Mouse (Mus musculus): Measurements from ENCODE around the gene Rimbp3. TPM values are rescaled to one million over a fixed set of nuclear protein-coding genes. Genes with fewer than 3 reads are reported as not detected.
"Not testable (repeated sequence)": the region's sequence is repeated elsewhere in the genome, so short reads cannot be mapped to it uniquely, and the experiment has no call there.

Rimbp3 gene
- not detected in 2 replicates for polyA plus RNA-seq (2012)

DNA sequence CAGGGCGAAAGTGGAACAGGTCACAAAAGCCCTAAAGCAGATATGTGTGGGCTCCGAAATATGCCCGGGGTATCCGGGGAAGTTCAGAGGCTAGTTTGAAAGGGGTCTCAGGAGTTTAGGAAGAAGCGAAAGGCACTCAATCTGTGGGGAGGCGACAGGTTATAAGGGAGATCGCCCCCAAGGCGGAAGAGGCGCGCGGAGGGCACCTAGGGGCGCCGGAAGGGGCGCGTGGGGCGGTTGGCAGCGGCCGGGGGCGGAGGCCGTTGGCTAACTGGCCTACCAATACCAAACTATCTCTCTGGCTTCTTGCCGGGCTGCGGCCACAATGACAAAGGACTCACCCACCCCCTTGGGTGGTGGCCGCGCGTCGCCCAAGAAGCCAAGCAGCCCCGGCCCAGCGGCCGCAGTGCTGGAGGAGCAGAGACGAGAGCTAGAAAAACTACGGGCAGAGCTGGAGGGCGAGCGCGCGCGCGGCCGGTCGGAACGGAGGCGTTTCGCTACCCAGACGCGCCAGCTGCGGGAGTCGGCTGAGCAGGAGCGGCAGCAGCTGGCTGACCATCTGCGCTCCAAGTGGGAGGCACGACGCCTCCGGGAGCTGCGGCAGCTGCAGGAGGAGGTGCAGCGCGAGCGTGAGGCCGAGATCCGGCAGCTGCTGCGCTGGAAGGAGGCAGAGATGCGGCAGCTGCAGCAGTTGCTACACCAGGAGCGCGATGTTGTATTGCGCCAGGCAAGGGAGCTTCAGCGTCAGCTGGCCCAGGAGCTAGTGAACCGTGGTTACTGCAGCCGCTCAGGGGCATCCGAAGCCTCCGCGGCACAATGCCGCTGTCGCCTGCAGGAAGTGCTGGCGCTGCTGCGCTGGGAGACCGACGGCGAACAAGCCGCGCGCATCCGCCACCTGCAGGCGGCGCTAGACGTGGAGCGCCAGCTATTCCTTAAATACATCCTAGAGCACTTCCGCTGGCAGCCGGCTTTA, at the start of gene Rimbp3:
TSS of gene Rimbp3 (plus strand) at position 215 of the 973 bp plus-strand sequence.
- no peak for TF ChIP-seq GATA1 (IDR thresholded peaks at IDR 0.05; ENCODE audit: low read length)
- TF ChIP-seq TAL1 (IDR thresholded peaks at IDR 0.05; ENCODE audit: low read length), result no peak
- Histone ChIP-seq H3K4me3 (replicated peaks) (peak within 1 kb of the TSS; percentile 70), H3K36me3 (ENCODE audit: control insufficient read depth) (no peaks in the 10 kb centered on the region), H3K9me3 (ENCODE audit: control insufficient read depth, low read length) (no peaks in the 10 kb centered on the region), H3K27me3 (ENCODE audit: control insufficient read depth) (peaks cover 60% of the 10 kb centered on the region), H3K4me1 (ENCODE audit: control insufficient read depth) (peaks cover 28% of the 10 kb centered on the region)

DNA sequence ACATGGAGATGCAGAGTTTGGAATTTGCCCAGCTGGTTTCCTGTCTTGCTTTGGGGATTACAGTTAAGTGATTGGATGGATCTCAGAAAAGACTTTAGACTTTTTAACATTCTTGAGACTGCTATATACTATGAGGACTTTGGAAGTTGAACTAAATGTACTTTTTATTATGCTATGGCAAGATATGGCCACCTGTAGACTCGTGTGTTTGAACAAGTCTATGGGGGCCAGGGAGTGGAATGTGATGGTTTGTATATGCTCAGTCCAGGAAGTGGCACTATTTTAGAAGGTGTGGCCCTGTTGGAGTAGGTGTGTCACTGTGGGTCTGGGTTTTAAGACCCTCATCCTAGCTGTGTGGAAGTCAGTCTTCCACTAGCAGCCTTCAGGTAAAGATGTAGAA, 42.9 kb upstream of the Rimbp3 start:
- peaks cover 84% of the 10 kb centered on the region for H3K36me3 ChIP-seq (ENCODE audit: control insufficient read depth)
- not testable (repeated sequence) for H3K9me3 ChIP-seq (ENCODE audit: control insufficient read depth, low read length); H3K4me3 ChIP-seq (replicated peaks); H3K27me3 ChIP-seq (ENCODE audit: control insufficient read depth); H3K4me1 ChIP-seq (ENCODE audit: control insufficient read depth)

DNA sequence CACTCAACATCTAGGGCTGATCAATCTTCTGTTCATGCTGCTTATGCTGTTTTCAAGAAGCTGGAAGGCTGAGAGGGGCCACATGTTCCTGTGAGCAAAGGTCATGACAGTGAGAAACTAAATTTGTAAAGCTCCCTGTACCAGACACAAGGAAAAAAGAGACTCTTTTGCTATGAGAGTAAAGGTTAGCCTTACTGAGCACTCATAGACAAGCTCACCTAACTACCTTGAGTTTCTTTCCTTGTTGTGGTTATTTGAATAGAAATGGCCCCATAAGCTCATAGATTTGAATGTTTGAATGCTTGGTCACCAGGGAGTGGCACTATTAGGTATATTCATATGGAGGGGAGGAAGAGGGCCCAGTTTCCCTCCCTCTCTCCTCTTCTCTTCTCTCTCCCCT, 41.2 kb upstream of the Rimbp3 start:
- no peaks in the 10 kb centered on the region for H3K4me1 ChIP-seq (ENCODE audit: control insufficient read depth)
- H3K27me3 ChIP-seq (ENCODE audit: control insufficient read depth), result no peaks in the 10 kb centered on the region
- peaks cover 90% of the 10 kb centered on the region for H3K36me3 ChIP-seq (ENCODE audit: control insufficient read depth)
- TF ChIP-seq GATA1 (IDR thresholded peaks at IDR 0.05; ENCODE audit: low read length) (no peak), TAL1 (IDR thresholded peaks at IDR 0.05; ENCODE audit: low read length) (no peak)
- no peaks in the 10 kb centered on the region for H3K9me3 ChIP-seq (ENCODE audit: control insufficient read depth, low read length)
- H3K4me3 ChIP-seq (replicated peaks), result no peak overlapping the region

DNA sequence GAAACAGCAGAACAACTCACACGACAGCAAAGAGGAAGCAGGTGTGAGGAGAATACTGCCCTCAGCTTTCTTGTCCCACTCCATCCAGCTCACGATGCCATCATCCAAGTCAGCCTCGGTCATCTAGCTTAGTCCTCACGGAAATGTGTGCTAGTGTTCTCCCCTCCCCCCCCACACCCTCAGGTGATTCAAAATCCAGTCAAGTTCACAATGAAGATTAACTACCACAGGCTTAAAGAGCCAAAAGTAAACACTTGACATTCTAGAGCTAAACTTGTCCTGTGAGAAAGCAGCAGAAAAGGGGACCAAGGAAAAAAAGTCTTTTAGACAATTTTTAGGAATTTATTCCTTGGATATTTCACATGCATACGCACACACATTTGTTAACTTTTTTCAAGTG, 40.4 kb upstream of the Rimbp3 start:
- H3K4me3 ChIP-seq (replicated peaks), result no peak overlapping the region
- H3K36me3 ChIP-seq (ENCODE audit: control insufficient read depth), result peaks cover 92% of the 10 kb centered on the region
- no peaks in the 10 kb centered on the region for H3K27me3 ChIP-seq (ENCODE audit: control insufficient read depth)
- H3K9me3 ChIP-seq (ENCODE audit: control insufficient read depth, low read length), result no peaks in the 10 kb centered on the region
- no peaks in the 10 kb centered on the region for H3K4me1 ChIP-seq (ENCODE audit: control insufficient read depth)
- TF ChIP-seq GATA1 (IDR thresholded peaks at IDR 0.05; ENCODE audit: low read length), result no peak
- TF ChIP-seq TAL1 (IDR thresholded peaks at IDR 0.05; ENCODE audit: low read length), result no peak

DNA sequence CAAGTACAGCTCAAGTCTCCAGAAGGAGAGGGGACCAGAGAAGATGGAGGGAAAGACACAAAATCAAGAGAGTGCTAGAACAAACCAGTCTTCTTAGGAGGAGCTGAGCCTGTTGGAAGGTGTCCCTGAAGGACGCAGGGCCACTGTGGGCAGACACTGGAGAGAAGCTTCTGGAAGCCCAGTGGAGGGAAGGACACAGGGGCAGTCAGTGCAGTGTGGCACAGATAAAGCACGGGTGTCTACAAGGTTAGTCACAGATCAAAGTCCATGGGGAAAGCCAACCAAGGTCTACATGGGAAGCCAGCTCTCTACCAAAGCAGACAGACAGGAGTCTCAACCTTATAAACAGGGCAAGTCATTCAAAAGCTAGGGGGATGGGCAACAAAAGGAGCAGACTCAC, 32.6 kb upstream of the Rimbp3 start:
- no peaks in the 10 kb centered on the region for H3K27me3 ChIP-seq (ENCODE audit: control insufficient read depth)
- H3K4me1 ChIP-seq (ENCODE audit: control insufficient read depth), result peaks cover 7% of the 10 kb centered on the region
- no peak overlapping the region for H3K4me3 ChIP-seq (replicated peaks)
- no peak for TF ChIP-seq TAL1 (IDR thresholded peaks at IDR 0.05; ENCODE audit: low read length)
- TF ChIP-seq GATA1 (IDR thresholded peaks at IDR 0.05; ENCODE audit: low read length), result no peak
- H3K9me3 ChIP-seq (ENCODE audit: control insufficient read depth, low read length), result no peaks in the 10 kb centered on the region
- H3K36me3 ChIP-seq (ENCODE audit: control insufficient read depth), result peaks cover 74% of the 10 kb centered on the region

DNA sequence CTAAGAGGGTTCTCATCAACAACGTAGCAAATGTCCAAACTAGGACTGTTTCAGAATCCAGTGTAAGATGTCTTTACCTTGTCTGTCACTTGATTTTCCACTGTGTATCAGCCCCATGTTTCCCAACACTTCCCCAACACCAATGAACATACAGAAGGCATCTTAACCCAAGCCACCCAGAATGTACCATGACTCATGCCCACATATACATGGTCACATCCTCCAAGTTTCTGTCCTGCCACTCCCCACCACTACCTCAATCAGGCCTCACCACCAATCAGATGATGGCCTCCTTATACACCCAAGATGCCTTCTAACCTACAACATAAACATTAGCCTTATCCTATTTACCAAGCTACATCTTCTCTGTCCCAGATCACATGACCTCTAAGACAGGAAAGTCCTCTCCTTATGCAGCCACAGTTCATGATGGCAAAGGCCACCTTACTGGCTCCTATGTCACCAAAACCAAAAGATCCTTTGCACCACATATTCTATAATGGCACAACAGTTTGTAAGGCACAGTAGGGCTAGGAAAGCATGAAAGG, 30.7 kb upstream of the Rimbp3 start:
- H3K4me1 ChIP-seq (ENCODE audit: control insufficient read depth), result peaks cover 8% of the 10 kb centered on the region
- no peaks in the 10 kb centered on the region for H3K9me3 ChIP-seq (ENCODE audit: control insufficient read depth, low read length)
- no peaks in the 10 kb centered on the region for H3K27me3 ChIP-seq (ENCODE audit: control insufficient read depth)
- H3K4me3 ChIP-seq (replicated peaks), result no peak overlapping the region
- peaks cover 62% of the 10 kb centered on the region for H3K36me3 ChIP-seq (ENCODE audit: control insufficient read depth)
- TF ChIP-seq TAL1 (IDR thresholded peaks at IDR 0.05; ENCODE audit: low read length) (no peak), GATA1 (IDR thresholded peaks at IDR 0.05; ENCODE audit: low read length) (no peak)

DNA sequence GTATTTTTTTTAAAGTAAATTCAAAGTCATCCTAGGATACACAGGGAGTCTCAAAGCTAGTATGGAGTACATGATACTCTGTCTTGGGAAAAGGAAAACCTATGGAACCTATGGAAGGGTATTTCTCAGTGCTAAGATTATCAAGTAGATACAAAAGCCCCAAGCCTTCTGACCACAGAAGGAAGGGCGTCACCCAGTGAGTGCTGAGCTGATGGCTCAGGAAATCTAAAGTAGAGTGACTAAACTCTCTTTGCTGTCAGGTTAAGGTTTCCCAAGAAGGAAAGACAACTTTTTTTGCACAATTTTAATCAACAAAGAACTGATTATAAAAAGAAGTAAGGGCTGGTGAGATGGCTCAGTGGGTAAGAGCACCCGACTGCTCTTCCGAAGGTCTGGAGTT, 28.7 kb upstream of the Rimbp3 start:
- no peaks in the 10 kb centered on the region for H3K27me3 ChIP-seq (ENCODE audit: control insufficient read depth)
- H3K4me3 ChIP-seq (replicated peaks), result no peak overlapping the region
- H3K4me1 ChIP-seq (ENCODE audit: control insufficient read depth), result peaks cover 8% of the 10 kb centered on the region
- H3K36me3 ChIP-seq (ENCODE audit: control insufficient read depth), result peaks cover 48% of the 10 kb centered on the region
- H3K9me3 ChIP-seq (ENCODE audit: control insufficient read depth, low read length), result no peaks in the 10 kb centered on the region
- TF ChIP-seq GATA1 (IDR thresholded peaks at IDR 0.05; ENCODE audit: low read length) (no peak), TAL1 (IDR thresholded peaks at IDR 0.05; ENCODE audit: low read length) (no peak)

DNA sequence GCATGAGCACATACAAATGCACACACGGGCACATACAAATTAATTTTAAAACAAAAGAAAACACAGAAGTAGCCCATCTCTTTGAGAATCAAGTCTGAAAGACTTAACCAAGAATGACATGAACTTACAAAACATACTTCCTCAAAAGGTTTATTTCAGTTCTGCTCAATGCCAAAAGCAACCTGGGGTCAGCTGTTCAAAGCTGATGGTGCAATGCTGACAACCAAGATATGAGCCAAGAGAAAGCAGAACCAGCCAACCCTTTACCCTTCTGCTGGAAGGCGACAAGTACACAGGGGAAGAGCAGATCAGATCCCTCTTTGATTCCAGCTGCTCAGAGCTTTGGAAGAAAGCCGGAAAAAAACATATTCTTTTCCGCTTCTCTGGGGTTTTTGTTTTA, 27.0 kb upstream of the Rimbp3 start:
- no peak overlapping the region for H3K4me3 ChIP-seq (replicated peaks)
- H3K27me3 ChIP-seq (ENCODE audit: control insufficient read depth), result no peaks in the 10 kb centered on the region
- H3K36me3 ChIP-seq (ENCODE audit: control insufficient read depth), result peaks cover 48% of the 10 kb centered on the region
- H3K9me3 ChIP-seq (ENCODE audit: control insufficient read depth, low read length), result no peaks in the 10 kb centered on the region
- no peak for TF ChIP-seq GATA1 (IDR thresholded peaks at IDR 0.05; ENCODE audit: low read length)
- no peak for TF ChIP-seq TAL1 (IDR thresholded peaks at IDR 0.05; ENCODE audit: low read length)
- peaks cover 6% of the 10 kb centered on the region for H3K4me1 ChIP-seq (ENCODE audit: control insufficient read depth)

DNA sequence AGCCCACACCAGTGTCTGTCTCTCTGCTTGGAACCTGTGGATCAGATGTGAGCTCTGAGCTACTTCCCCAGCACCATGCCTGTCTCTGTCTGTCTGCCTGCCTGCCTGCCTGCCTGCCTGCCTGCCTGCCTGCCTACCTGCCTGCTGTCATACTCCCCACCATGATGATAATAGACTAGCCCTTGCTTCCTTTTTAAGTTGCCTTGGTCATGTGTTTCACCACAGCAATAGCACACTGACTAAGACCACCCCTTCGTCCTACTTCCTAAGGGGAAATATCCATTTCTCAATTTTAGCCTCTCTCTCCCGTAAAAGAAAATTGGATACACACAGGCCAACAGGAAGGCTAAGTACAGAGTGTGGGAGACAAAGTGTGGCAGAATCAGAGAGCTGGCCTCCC, 26.3 kb upstream of the Rimbp3 start:
- H3K4me3 ChIP-seq (replicated peaks), result no peak overlapping the region
- TF ChIP-seq TAL1 (IDR thresholded peaks at IDR 0.05; ENCODE audit: low read length), result no peak
- no peak for TF ChIP-seq GATA1 (IDR thresholded peaks at IDR 0.05; ENCODE audit: low read length)
- no peaks in the 10 kb centered on the region for H3K9me3 ChIP-seq (ENCODE audit: control insufficient read depth, low read length)
- peaks cover 47% of the 10 kb centered on the region for H3K36me3 ChIP-seq (ENCODE audit: control insufficient read depth)
- H3K27me3 ChIP-seq (ENCODE audit: control insufficient read depth), result no peaks in the 10 kb centered on the region
- H3K4me1 ChIP-seq (ENCODE audit: control insufficient read depth), result peaks cover 6% of the 10 kb centered on the region
